Mouse (Mus musculus): ENCODE measurements around the gene Rps27. TPM values are rescaled to one million over a fixed set of nuclear protein-coding genes. Genes with fewer than 3 reads are reported as not detected.
"Not testable (repeated sequence)": the region's sequence is repeated elsewhere in the genome, so short reads cannot be mapped to it uniquely, and the experiment has no call there.

The Rps27 gene
- polyA plus RNA-seq, 1 experiment from 2014 or later: 1,461 TPM

GRCm38 (mm10) chr3:90252659-90253058 lies 39.2 kb upstream of the Rps27 start:
- not testable (repeated sequence) for H3K27ac ChIP-seq (ENCODE audit: low read length); H3K36me3 ChIP-seq (ENCODE audit: control insufficient read depth, insufficient read depth, low read length); H3K27me3 ChIP-seq (replicated peaks; ENCODE audit: control insufficient read depth, insufficient read depth, low read length); H3K4me2 ChIP-seq (ENCODE audit: low read depth, low read length); ATAC-seq; H3K9me3 ChIP-seq (ENCODE audit: control insufficient read depth, low read length); H3K4me3 ChIP-seq (ENCODE audit: low read length); H3K9ac ChIP-seq (ENCODE audit: low read depth, low read length)
- WGBS: 88% methylated on average over 2 of the region's 2 CpGs
- H3K4me1 ChIP-seq (ENCODE audit: control insufficient read depth, insufficient read depth, low read length): peaks cover 11% of the 10 kb centered on the region

- WGBS: 98% methylated on average over 9 of the region's 12 CpGs
- H3K9ac ChIP-seq (ENCODE audit: low read depth, low read length); H3K4me2 ChIP-seq (ENCODE audit: low read depth, low read length); H3K9me3 ChIP-seq (ENCODE audit: control insufficient read depth, low read length); H3K4me3 ChIP-seq (ENCODE audit: low read length); H3K27ac ChIP-seq (ENCODE audit: low read length); H3K36me3 ChIP-seq (ENCODE audit: control insufficient read depth, insufficient read depth, low read length); ATAC-seq; H3K27me3 ChIP-seq (replicated peaks; ENCODE audit: control insufficient read depth, insufficient read depth, low read length): not testable (repeated sequence)
- peaks cover 14% of the 10 kb centered on the region for H3K4me1 ChIP-seq (ENCODE audit: control insufficient read depth, insufficient read depth, low read length)
Observed at GRCm38 (mm10) chr3:90251731-90252226, 38.3 kb upstream of the Rps27 start.

- peaks cover 11% of the 10 kb centered on the region for H3K4me1 ChIP-seq (ENCODE audit: control insufficient read depth, insufficient read depth, low read length)
- no peaks in the 10 kb centered on the region for H3K9me3 ChIP-seq (ENCODE audit: control insufficient read depth, low read length)
- no peaks in the 10 kb centered on the region for H3K27me3 ChIP-seq (replicated peaks; ENCODE audit: control insufficient read depth, insufficient read depth, low read length)
- H3K9ac ChIP-seq (ENCODE audit: low read depth, low read length): no peak overlapping the region
- H3K4me3 ChIP-seq (ENCODE audit: low read length): no peak overlapping the region
- ATAC-seq: no peak
- no peak overlapping the region for H3K27ac ChIP-seq (ENCODE audit: low read length)
- WGBS: 81% methylated on average over 6 of the region's 6 CpGs
- H3K36me3 ChIP-seq (ENCODE audit: control insufficient read depth, insufficient read depth, low read length): peaks cover 8% of the 10 kb centered on the region
- no peak overlapping the region for H3K4me2 ChIP-seq (ENCODE audit: low read depth, low read length)
Observed at GRCm38 (mm10) chr3:90250791-90251190, 37.3 kb upstream of the Rps27 start.

- H3K9me3 ChIP-seq (ENCODE audit: control insufficient read depth, low read length): no peaks in the 10 kb centered on the region
- peak; percentile 21; the same call in 1 of the 2 replicates for ATAC-seq
- peak overlapping the region; percentile 78 for H3K4me3 ChIP-seq (ENCODE audit: low read length)
- peak overlapping the region; percentile 96 for H3K27ac ChIP-seq (ENCODE audit: low read length)
- peaks cover 8% of the 10 kb centered on the region for H3K36me3 ChIP-seq (ENCODE audit: control insufficient read depth, insufficient read depth, low read length)
- WGBS: 3% methylated on average over 10 of the region's 10 CpGs
- no peaks in the 10 kb centered on the region for H3K27me3 ChIP-seq (replicated peaks; ENCODE audit: control insufficient read depth, insufficient read depth, low read length)
- H3K9ac ChIP-seq (ENCODE audit: low read depth, low read length): peak overlapping the region; percentile 89
- peak overlapping the region; percentile 94 for H3K4me2 ChIP-seq (ENCODE audit: low read depth, low read length)
- peaks cover 5% of the 10 kb centered on the region; the same call in 1 of the 2 replicates for H3K4me1 ChIP-seq (ENCODE audit: control insufficient read depth, insufficient read depth, low read length)
Observed at GRCm38 (mm10) chr3:90248746-90249100, 35.3 kb upstream of the Rps27 start.

GRCm38 (mm10) chr3:90247960-90248745 lies 34.7 kb upstream of the Rps27 start, which contains the start of gene Slc39a1:
Slc39a1 (plus strand) TSS chr3:90248172.
- H3K27ac ChIP-seq (ENCODE audit: low read length): peak within 1 kb of the TSS; percentile 96
- peaks cover 8% of the 10 kb centered on the region for H3K36me3 ChIP-seq (ENCODE audit: control insufficient read depth, insufficient read depth, low read length)
- H3K4me3 ChIP-seq (ENCODE audit: low read length): peak within 1 kb of the TSS; percentile 78
- no peaks in the 10 kb centered on the region for H3K27me3 ChIP-seq (replicated peaks; ENCODE audit: control insufficient read depth, insufficient read depth, low read length)
- 0% methylated on average over 44 of the region's 44 CpGs for WGBS
- peak within 1 kb of the TSS; percentile 94 for H3K4me2 ChIP-seq (ENCODE audit: low read depth, low read length)
- H3K9ac ChIP-seq (ENCODE audit: low read depth, low read length): peak within 1 kb of the TSS; percentile 89
- peak; percentile 94 for ATAC-seq
- H3K9me3 ChIP-seq (ENCODE audit: control insufficient read depth, low read length): no peaks in the 10 kb centered on the region
- H3K4me1 ChIP-seq (ENCODE audit: control insufficient read depth, insufficient read depth, low read length): peaks cover 5% of the 10 kb centered on the region; the same call in 1 of the 2 replicates

GRCm38 (mm10) chr3:90247630-90247959 lies 34.1 kb upstream of the Rps27 start:
- peak overlapping the region; percentile 94 for H3K4me2 ChIP-seq (ENCODE audit: low read depth, low read length)
- ATAC-seq: no peak; the same call in 1 of the 2 replicates
- H3K27ac ChIP-seq (ENCODE audit: low read length): peak overlapping the region; percentile 96
- H3K27me3 ChIP-seq (replicated peaks; ENCODE audit: control insufficient read depth, insufficient read depth, low read length): no peaks in the 10 kb centered on the region
- H3K9ac ChIP-seq (ENCODE audit: low read depth, low read length): peak overlapping the region; percentile 89
- H3K9me3 ChIP-seq (ENCODE audit: control insufficient read depth, low read length): no peaks in the 10 kb centered on the region
- H3K36me3 ChIP-seq (ENCODE audit: control insufficient read depth, insufficient read depth, low read length): peaks cover 8% of the 10 kb centered on the region
- peak overlapping the region; percentile 78 for H3K4me3 ChIP-seq (ENCODE audit: low read length)
- WGBS: 0% methylated on average over 3 of the region's 3 CpGs
- H3K4me1 ChIP-seq (ENCODE audit: control insufficient read depth, insufficient read depth, low read length): peaks cover 7% of the 10 kb centered on the region

- WGBS: 67% methylated on average over 2 of the region's 2 CpGs
Observed at GRCm38 (mm10) chr3:90245406-90245805, 32.0 kb upstream of the Rps27 start.

GRCm38 (mm10) chr3:90242984-90243775 lies 29.7 kb upstream of the Rps27 start, which contains the start of gene Creb3l4:
Creb3l4 (minus strand) TSS chr3:90243512.
- 5% methylated on average over 19 of the region's 19 CpGs for WGBS
- Histone ChIP-seq H3K9me3 (ENCODE audit: control insufficient read depth, low read length) (no peaks in the 10 kb centered on the region), H3K9ac (ENCODE audit: low read depth, low read length) (peak within 1 kb of the TSS; percentile 37), H3K36me3 (ENCODE audit: control insufficient read depth, insufficient read depth, low read length) (no peaks in the 10 kb centered on the region; the same call in 1 of the 2 replicates), H3K4me2 (ENCODE audit: low read depth, low read length) (peak within 1 kb of the TSS; percentile 59), H3K4me3 (ENCODE audit: low read length) (peak within 1 kb of the TSS; percentile 39), H3K4me1 (ENCODE audit: control insufficient read depth, insufficient read depth, low read length) (peaks cover 7% of the 10 kb centered on the region), H3K27me3 (replicated peaks; ENCODE audit: control insufficient read depth, insufficient read depth, low read length) (no peaks in the 10 kb centered on the region), H3K27ac (ENCODE audit: low read length) (peak within 1 kb of the TSS; percentile 26)
- peak; percentile 54 for ATAC-seq

More at GRCm38 (mm10) chr3:90245406-90245805, 32.0 kb upstream of the Rps27 start:
- H3K9ac ChIP-seq (ENCODE audit: low read depth, low read length): no peak overlapping the region
- no peak for ATAC-seq
- no peaks in the 10 kb centered on the region for H3K36me3 ChIP-seq (ENCODE audit: control insufficient read depth, insufficient read depth, low read length)
- no peaks in the 10 kb centered on the region for H3K27me3 ChIP-seq (replicated peaks; ENCODE audit: control insufficient read depth, insufficient read depth, low read length)
- H3K9me3 ChIP-seq (ENCODE audit: control insufficient read depth, low read length): no peaks in the 10 kb centered on the region
- H3K4me2 ChIP-seq (ENCODE audit: low read depth, low read length): no peak overlapping the region
- no peak overlapping the region for H3K27ac ChIP-seq (ENCODE audit: low read length)
- H3K4me3 ChIP-seq (ENCODE audit: low read length): no peak overlapping the region
- H3K4me1 ChIP-seq (ENCODE audit: control insufficient read depth, insufficient read depth, low read length): peaks cover 9% of the 10 kb centered on the region

- H3K4me3 ChIP-seq (ENCODE audit: low read length): no peak overlapping the region
- no peak overlapping the region for H3K4me2 ChIP-seq (ENCODE audit: low read depth, low read length)
- H3K9ac ChIP-seq (ENCODE audit: low read depth, low read length): no peak overlapping the region
- WGBS: 86% methylated on average over 10 of the region's 10 CpGs
- no peak for ATAC-seq
- no peaks in the 10 kb centered on the region for H3K9me3 ChIP-seq (ENCODE audit: control insufficient read depth, low read length)
- no peaks in the 10 kb centered on the region for H3K27me3 ChIP-seq (replicated peaks; ENCODE audit: control insufficient read depth, insufficient read depth, low read length)
- H3K36me3 ChIP-seq (ENCODE audit: control insufficient read depth, insufficient read depth, low read length): no peaks in the 10 kb centered on the region; the same call in 1 of the 2 replicates
- peaks cover 4% of the 10 kb centered on the region for H3K4me1 ChIP-seq (ENCODE audit: control insufficient read depth, insufficient read depth, low read length)
- no peak overlapping the region for H3K27ac ChIP-seq (ENCODE audit: low read length)
Observed at GRCm38 (mm10) chr3:90241669-90242358, 28.4 kb upstream of the Rps27 start.
